Mouse (Mus musculus) hindbrain, embryonic 12.5 days (tissue): ENCODE data around the gene Il1rapl1. TPM values are rescaled to one million over a fixed set of nuclear protein-coding genes. Genes with fewer than 3 reads are reported as not detected.

Experiments used
- ATAC-seq: fragments of 200-750 bp; cut with Nextera tagmentation; 2 replicates; pipeline ENCODE4 v1.8.0; 2017; ENCODE audit warnings: moderate TSS enrichment; ENCODE audit not compliant: low FRiP score
- H3K27ac ChIP-seq: fragments of 300-500 bp; sonication (generic); 2 replicates; pipeline ENCODE4 v1.5.1; 2016; ENCODE audit warnings: mild to moderate bottlenecking
- H3K27me3 ChIP-seq: fragments of 300-500 bp; sonication (generic); 2 replicates; pipeline ENCODE4 v1.6.1; 2016; ENCODE audit warnings: mild to moderate bottlenecking
- H3K36me3 ChIP-seq: fragments of 300-500 bp; sonication (generic); 2 replicates; pipeline ENCODE4 v1.6.1; 2016; ENCODE audit warnings: mild to moderate bottlenecking
- H3K4me1 ChIP-seq: fragments of 300-500 bp; sonication (generic); 2 replicates; pipeline ENCODE4 v1.6.1; 2016
- H3K4me2 ChIP-seq: fragments of 300-500 bp; sonication (generic); replicated peaks from 2 replicates; pipeline ENCODE4 v1.6.1; 2016; ENCODE audit warnings: mild to moderate bottlenecking
- H3K4me3 ChIP-seq: fragments of 300-500 bp; sonication (generic); 2 replicates; pipeline ENCODE4 v1.5.1; 2016; ENCODE audit warnings: mild to moderate bottlenecking
- H3K9ac ChIP-seq: fragments of 300-500 bp; sonication (generic); 2 replicates; pipeline ENCODE4 v1.6.1; 2016; ENCODE audit warnings: mild to moderate bottlenecking, moderate library complexity
- H3K9me3 ChIP-seq: fragments of 300-500 bp; sonication (generic); replicated peaks from 2 replicates; pipeline ENCODE4 v1.6.1; 2016; ENCODE audit warnings: mild to moderate bottlenecking
- WGBS: fragments of 180-500 bp; shearing (Covaris S2); methylation state at CpG from one replicate; pipeline ENCODE4 v1.1.7; 2016; 5-methylcytosine and 5-hydroxymethylcytosine counted together
- polyA plus RNA-seq: library from polyadenylated mRNA; unstranded; fragments of >200 nt; fragmentation: Nextera tagmentation; extraction: Ambion mirVana; gene quantifications from 2 replicates; pipeline ENCODE4 v1.2.1, GENCODE M21; 2016

Gene Il1rapl1
- polyA plus RNA-seq, 1 experiment from 2014 or later: 2.6 TPM

- WGBS: 84% methylated on average over 1 of the region's 1 CpGs
- Histone ChIP-seq H3K4me1 (no peaks in the 10 kb centered on the region), H3K9me3 (no peaks in the 10 kb centered on the region), H3K4me2 (no peak overlapping the region), H3K27me3 (no peaks in the 10 kb centered on the region), H3K27ac (no peak overlapping the region), H3K9ac (no peak overlapping the region), H3K36me3 (no peaks in the 10 kb centered on the region), H3K4me3 (no peak overlapping the region)
- no peak for ATAC-seq
These were observed 71.9 kb downstream of the Il1rapl1 start for GRCm38 (mm10) chrX:88043556-88043955.

GRCm38 (mm10) chrX:88038984-88039383, 76.5 kb downstream of the Il1rapl1 start:
- H3K4me1 ChIP-seq: no peaks in the 10 kb centered on the region
- H3K27me3 ChIP-seq: no peaks in the 10 kb centered on the region
- H3K36me3 ChIP-seq: no peaks in the 10 kb centered on the region
- no peak for ATAC-seq
- no peak overlapping the region for H3K27ac ChIP-seq
- H3K4me3 ChIP-seq: no peak overlapping the region
- WGBS: 69% methylated on average over 1 of the region's 1 CpGs
- no peak overlapping the region for H3K4me2 ChIP-seq
- H3K9me3 ChIP-seq: no peaks in the 10 kb centered on the region
- H3K9ac ChIP-seq: no peak overlapping the region

GRCm38 (mm10) chrX:87897172-87897571, 218.3 kb downstream of the Il1rapl1 start:
- H3K9me3 ChIP-seq: no peaks in the 10 kb centered on the region
- no peak overlapping the region for H3K9ac ChIP-seq
- H3K27ac ChIP-seq: no peak overlapping the region
- 81% methylated on average over 1 of the region's 1 CpGs for WGBS
- no peaks in the 10 kb centered on the region for H3K27me3 ChIP-seq
- no peak overlapping the region for H3K4me2 ChIP-seq
- no peak for ATAC-seq
- no peak overlapping the region for H3K4me3 ChIP-seq
- H3K4me1 ChIP-seq: no peaks in the 10 kb centered on the region
- no peaks in the 10 kb centered on the region for H3K36me3 ChIP-seq

- Histone ChIP-seq H3K27ac (no peak overlapping the region), H3K4me1 (no peaks in the 10 kb centered on the region), H3K9me3 (no peaks in the 10 kb centered on the region), H3K27me3 (no peaks in the 10 kb centered on the region), H3K4me3 (no peak overlapping the region), H3K4me2 (no peak overlapping the region), H3K36me3 (no peaks in the 10 kb centered on the region), H3K9ac (no peak overlapping the region)
- no peak for ATAC-seq
These were observed 223.5 kb downstream of the Il1rapl1 start for GRCm38 (mm10) chrX:87891916-87892315.

GRCm38 (mm10) chrX:87854107-87854506, 261.3 kb downstream of the Il1rapl1 start:
- WGBS: 72% methylated on average over 2 of the region's 2 CpGs
- ATAC-seq: no peak
- Histone ChIP-seq H3K27me3 (no peaks in the 10 kb centered on the region), H3K4me1 (no peaks in the 10 kb centered on the region), H3K27ac (no peak overlapping the region), H3K4me2 (no peak overlapping the region), H3K4me3 (no peak overlapping the region), H3K9ac (no peak overlapping the region), H3K36me3 (no peaks in the 10 kb centered on the region), H3K9me3 (no peaks in the 10 kb centered on the region)

DNA sequence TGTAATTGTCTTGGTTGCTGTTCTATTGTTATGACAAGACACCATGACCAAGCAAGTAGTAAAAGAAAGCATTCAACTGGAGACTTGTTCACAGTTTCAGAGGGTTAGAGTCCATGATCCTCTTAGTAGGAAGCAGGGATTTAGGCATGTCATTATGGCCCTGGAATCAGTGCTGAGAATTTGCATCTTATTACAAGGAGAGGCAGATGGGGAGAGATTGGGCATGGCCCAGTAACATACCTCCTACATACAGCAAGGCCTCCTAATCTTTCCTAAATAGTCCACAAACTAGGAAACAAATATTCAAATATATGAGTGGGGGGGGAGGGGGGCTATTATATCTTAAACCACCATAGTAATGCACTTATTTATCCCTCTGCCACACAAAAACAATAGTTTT, 301.6 kb downstream of the Il1rapl1 start:
- Histone ChIP-seq H3K36me3 (no peaks in the 10 kb centered on the region), H3K27me3 (no peaks in the 10 kb centered on the region), H3K4me1 (no peaks in the 10 kb centered on the region), H3K4me3 (no peak overlapping the region), H3K27ac (no peak overlapping the region), H3K9me3 (no peaks in the 10 kb centered on the region), H3K9ac (no peak overlapping the region), H3K4me2 (no peak overlapping the region)
- ATAC-seq: no peak

DNA sequence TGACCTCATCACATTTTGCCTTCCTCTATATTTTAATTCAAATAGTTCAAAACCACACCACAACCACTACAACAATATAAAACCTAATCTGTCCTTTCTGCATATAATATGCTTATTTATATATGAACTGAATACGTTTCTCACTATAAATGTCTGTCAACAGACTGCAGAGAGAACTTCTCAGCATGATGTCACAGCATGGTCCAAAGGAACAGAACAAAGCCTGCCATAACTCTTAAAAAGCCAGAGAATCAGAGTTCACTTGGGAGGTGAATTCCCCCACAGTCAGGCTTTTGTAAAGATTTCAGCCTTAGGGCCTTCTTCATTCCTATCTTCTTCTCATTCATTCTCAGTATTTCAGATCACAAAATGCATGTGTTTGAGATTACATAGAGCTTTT, 307.7 kb downstream of the Il1rapl1 start:
- no peak overlapping the region for H3K9ac ChIP-seq
- no peak overlapping the region for H3K4me2 ChIP-seq
- H3K4me3 ChIP-seq: no peak overlapping the region
- no peak for ATAC-seq
- H3K27ac ChIP-seq: no peak overlapping the region
- no peaks in the 10 kb centered on the region for H3K4me1 ChIP-seq
- 21% methylated on average over 1 of the region's 1 CpGs for WGBS
- H3K36me3 ChIP-seq: no peaks in the 10 kb centered on the region
- H3K27me3 ChIP-seq: no peaks in the 10 kb centered on the region
- H3K9me3 ChIP-seq: no peaks in the 10 kb centered on the region

- no peak overlapping the region for H3K9ac ChIP-seq
- no peaks in the 10 kb centered on the region for H3K4me1 ChIP-seq
- H3K27me3 ChIP-seq: no peaks in the 10 kb centered on the region
- no peaks in the 10 kb centered on the region for H3K36me3 ChIP-seq
- H3K27ac ChIP-seq: no peak overlapping the region
- H3K4me2 ChIP-seq: no peak overlapping the region
- no peaks in the 10 kb centered on the region for H3K9me3 ChIP-seq
- no peak overlapping the region for H3K4me3 ChIP-seq
- no peak for ATAC-seq
These were observed 322.4 kb downstream of the Il1rapl1 start for GRCm38 (mm10) chrX:87793011-87793410.

DNA sequence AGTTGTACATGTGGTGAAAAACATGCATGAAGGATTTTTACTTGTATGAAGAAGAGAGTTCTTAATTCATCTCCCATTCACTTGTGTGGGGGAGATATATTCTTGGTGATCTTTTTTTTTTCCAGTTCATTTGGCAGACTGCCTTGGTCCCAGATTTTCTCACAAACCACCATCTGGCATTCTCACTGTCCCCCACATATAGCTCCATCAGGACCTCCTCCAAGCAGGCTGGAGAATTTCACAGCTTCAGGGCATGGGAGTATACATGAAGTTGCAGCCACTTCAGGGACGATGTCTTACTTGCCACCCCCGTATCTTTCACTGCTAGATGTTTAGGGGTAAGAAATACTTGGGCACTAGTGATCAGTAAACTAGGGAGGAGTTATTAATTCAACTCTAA, 404.9 kb downstream of the Il1rapl1 start:
- Histone ChIP-seq H3K9ac (no peak overlapping the region), H3K27me3 (no peaks in the 10 kb centered on the region), H3K9me3 (no peaks in the 10 kb centered on the region), H3K27ac (no peak overlapping the region), H3K36me3 (no peaks in the 10 kb centered on the region), H3K4me3 (no peak overlapping the region), H3K4me2 (no peak overlapping the region), H3K4me1 (no peaks in the 10 kb centered on the region)
- 86% methylated on average over 2 of the region's 2 CpGs for WGBS
- ATAC-seq: no peak

DNA sequence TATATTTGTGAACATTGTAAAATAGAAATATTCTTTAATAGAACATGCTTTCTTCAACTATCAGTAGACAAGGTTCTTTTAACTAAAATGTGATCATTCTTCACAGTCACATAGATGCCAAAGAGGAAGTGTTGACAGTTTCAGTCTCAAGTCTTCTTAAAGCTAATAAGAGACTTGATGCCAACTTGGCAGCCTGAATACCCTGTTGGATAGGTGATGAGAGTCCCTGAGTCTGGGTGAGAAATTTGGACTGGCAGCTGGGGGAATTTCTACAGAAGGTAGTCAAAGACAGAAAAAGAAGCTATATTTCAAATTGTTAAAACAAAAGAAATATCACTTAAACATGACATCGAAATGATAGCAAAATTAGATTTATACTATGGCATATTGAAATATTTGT, 451.6 kb downstream of the Il1rapl1 start:
- Histone ChIP-seq H3K27ac (no peak overlapping the region), H3K4me3 (no peak overlapping the region), H3K9me3 (no peaks in the 10 kb centered on the region), H3K36me3 (no peaks in the 10 kb centered on the region), H3K27me3 (no peaks in the 10 kb centered on the region), H3K4me2 (no peak overlapping the region), H3K4me1 (no peaks in the 10 kb centered on the region), H3K9ac (no peak overlapping the region)
- ATAC-seq: no peak
- 89% methylated on average over 1 of the region's 1 CpGs for WGBS

GRCm38 (mm10) chrX:87655644-87656043, 459.8 kb downstream of the Il1rapl1 start:
- WGBS: 39% methylated on average over 2 of the region's 2 CpGs
- Histone ChIP-seq H3K36me3 (no peaks in the 10 kb centered on the region), H3K27ac (no peak overlapping the region), H3K9me3 (no peaks in the 10 kb centered on the region), H3K4me1 (no peaks in the 10 kb centered on the region), H3K4me3 (no peak overlapping the region), H3K27me3 (no peaks in the 10 kb centered on the region), H3K4me2 (no peak overlapping the region), H3K9ac (no peak overlapping the region)
- ATAC-seq: no peak

DNA sequence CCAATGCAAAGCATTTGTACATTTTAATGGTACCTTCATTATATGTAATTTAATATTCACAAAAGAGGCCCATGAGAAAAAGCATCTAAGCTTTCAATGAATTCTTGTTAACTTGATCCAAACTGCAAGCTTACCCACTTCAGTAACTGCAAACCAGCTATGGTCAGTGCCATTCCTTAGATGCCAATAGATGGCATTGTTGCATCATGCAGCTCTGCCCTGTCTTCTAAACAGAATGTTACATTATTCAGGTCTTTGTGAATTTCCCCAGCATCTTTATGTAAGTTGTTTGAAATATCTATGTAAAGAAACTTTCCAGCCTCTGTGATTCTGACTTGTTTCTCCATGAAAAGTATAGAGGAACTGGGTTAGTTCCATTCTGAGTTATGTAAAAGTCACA, 514.5 kb downstream of the Il1rapl1 start:
- Histone ChIP-seq H3K9me3 (no peaks in the 10 kb centered on the region), H3K27me3 (no peaks in the 10 kb centered on the region)
- ATAC-seq: no peak

GRCm38 (mm10) chrX:87507997-87508396, 607.4 kb downstream of the Il1rapl1 start:
- H3K27me3 ChIP-seq: no peaks in the 10 kb centered on the region
- no peaks in the 10 kb centered on the region for H3K4me1 ChIP-seq
- no peaks in the 10 kb centered on the region for H3K9me3 ChIP-seq
- H3K4me2 ChIP-seq: no peak overlapping the region
- no peak for ATAC-seq
- H3K4me3 ChIP-seq: no peak overlapping the region
- no peak overlapping the region for H3K27ac ChIP-seq
- H3K36me3 ChIP-seq: no peaks in the 10 kb centered on the region
- no peak overlapping the region for H3K9ac ChIP-seq

More for the DNA sequence above, 514.5 kb downstream of the Il1rapl1 start:
- no peak overlapping the region for H3K4me2 ChIP-seq
- H3K4me3 ChIP-seq: no peak overlapping the region
- no peaks in the 10 kb centered on the region for H3K4me1 ChIP-seq
- H3K36me3 ChIP-seq: no peaks in the 10 kb centered on the region
- H3K27ac ChIP-seq: no peak overlapping the region
- no peak overlapping the region for H3K9ac ChIP-seq

- Histone ChIP-seq H3K4me1 (no peaks in the 10 kb centered on the region), H3K27me3 (no peaks in the 10 kb centered on the region), H3K9me3 (no peaks in the 10 kb centered on the region), H3K36me3 (no peaks in the 10 kb centered on the region), H3K4me2 (no peak overlapping the region), H3K4me3 (no peak overlapping the region), H3K27ac (no peak overlapping the region), H3K9ac (no peak overlapping the region)
- ATAC-seq: no peak
- whole genome bisulfite sequencing: 71% methylated on average over 5 of the region's 5 CpGs
These were observed 612.8 kb downstream of the Il1rapl1 start for GRCm38 (mm10) chrX:87502604-87503003.
